Mouse (Mus musculus): ENCODE measurements around the gene Col18a1. TPM values are rescaled to one million over a fixed set of nuclear protein-coding genes. Genes with fewer than 3 reads are reported as not detected.

Col18a1 gene
- total RNA-seq, 4 experiments from 2014 or later: 2.2 to 5.9 (median 3.7) TPM

DNA sequence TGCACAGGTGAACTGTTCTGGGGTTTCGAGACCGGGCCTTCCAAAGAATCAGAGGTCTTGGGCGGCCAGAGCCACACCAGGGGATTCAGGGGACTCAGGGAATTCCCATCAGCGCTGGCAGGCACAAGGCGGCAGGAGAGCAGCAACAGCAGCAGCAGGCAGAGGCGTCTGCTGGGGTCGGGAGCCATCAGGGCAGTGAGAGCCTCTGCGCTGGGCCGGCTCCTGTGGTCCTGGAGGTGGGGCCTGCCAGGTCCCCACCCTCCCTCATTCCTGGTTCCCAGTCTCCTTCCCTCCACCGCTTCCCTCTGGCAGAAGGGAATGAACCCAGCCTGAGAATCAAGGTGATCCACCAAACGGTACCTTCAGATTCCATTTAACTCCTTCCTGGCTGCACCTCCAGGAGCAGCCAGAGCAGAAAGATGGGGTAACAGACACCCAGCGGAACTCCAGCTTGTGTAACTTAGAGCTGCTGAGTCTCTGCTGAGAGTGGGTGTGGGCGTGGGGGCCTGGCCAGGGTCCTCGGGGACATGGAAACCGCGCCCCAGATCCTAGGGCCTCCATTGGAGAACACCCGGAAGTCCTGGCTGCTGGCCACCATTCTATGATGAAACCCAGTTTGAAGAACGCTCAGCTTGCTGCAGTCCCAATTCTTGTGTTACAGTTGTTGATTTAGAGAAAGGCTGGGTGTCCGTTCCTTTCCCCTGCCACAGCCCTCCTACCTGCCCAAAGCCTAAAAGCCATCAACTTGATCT, 52.7 kb downstream of the Col18a1 start:
- peak; percentile 65 to 77 for DNase-seq (ENCODE audit: low spot score in 2 of 2)

DNA sequence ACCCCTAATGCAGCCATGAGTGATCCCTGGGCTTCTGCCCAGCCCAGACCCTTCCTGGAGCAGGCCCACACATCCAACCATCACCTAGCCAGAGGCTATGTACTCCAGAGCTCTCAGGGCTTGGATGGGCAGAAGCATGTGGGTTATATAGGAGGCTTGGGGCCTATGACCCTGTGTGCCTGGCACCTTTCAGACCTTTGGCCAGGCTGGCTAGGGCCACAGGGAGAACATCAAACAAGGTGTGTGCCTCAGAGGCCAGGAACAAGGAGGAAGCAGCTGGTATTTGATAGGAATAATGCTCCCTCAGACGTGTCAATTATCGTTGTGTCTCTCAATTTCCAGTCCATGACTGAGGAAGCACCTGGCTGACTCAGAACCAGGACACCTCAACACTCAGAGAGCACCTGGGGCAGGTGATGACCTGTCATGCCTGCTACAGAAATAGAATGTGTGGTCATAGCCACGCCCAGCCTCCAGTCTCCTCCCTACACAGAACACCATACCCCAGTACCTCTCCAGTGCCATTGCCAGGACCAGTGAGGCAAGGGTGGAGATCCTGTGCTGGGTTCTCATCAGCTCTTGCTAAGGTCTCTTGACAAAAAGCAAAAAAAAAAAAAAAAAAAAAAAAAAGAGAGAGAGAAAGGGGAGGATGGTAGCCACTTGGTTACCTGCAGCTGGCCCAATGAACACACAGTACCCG, 54.6 kb downstream of the Col18a1 start:
- no peak for DNase-seq (ENCODE audit: low spot score in 2 of 2)

GRCm38 (mm10) chr10:77110843-77111242, 55.5 kb downstream of the Col18a1 start:
- DNase-seq (ENCODE audit: low spot score in 2 of 2): no peak

DNA sequence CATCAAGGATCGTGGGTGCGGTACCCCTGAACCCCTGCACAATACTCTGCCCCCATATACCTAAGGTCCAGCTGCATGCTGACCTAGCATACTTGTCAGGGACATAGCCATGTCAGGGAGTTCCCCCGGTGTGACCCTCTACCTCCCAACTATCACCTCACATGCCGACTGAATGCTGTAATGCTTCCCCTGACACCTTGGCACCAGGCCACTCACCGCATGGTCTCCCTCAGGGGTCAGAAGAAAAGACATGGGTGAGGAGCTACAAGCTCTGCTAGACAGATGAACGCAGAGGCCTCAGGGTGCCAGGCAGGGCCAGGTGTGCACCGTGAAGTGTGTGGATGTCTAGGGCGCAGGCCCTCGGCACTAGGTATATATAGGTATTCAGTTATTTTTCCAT, 56.3 kb downstream of the Col18a1 start:
- DNase-seq (ENCODE audit: low spot score in 2 of 2): no peak

DNA sequence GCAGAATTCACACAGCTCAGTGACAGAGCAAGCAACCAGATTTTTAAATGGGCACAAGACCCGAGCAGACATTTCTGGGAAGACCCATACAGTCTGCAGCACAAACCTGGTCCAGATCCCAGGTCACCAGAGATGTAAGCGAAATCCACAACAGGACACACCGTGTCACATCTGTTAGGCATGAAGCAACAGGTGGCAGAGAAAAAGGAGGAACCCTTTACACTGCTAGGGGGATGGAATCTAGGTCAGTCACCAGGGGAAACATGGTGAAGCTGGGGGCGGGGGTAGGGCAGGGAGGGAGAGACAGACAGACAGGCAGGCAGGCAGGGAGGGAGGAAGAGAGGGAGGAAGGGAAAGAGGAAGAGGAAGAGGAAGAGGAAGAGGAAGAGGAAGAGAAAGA, 58.2 kb downstream of the Col18a1 start:
- DNase-seq (ENCODE audit: low spot score in 2 of 2): no peak

GRCm38 (mm10) chr10:77104327-77104726, 62.0 kb downstream of the Col18a1 start:
- DNase-seq (ENCODE audit: low spot score in 2 of 2): no peak

GRCm38 (mm10) chr10:77103689-77104088, 62.7 kb downstream of the Col18a1 start:
- no peak for DNase-seq (ENCODE audit: low spot score in 2 of 2)

- no peak for DNase-seq (ENCODE audit: low spot score in 2 of 2)
Observed at GRCm38 (mm10) chr10:77099777-77100176, 66.6 kb downstream of the Col18a1 start.

- DNase-seq (ENCODE audit: low spot score in 2 of 2): no peak
Observed at GRCm38 (mm10) chr10:77098619-77099018, 67.7 kb downstream of the Col18a1 start.

DNA sequence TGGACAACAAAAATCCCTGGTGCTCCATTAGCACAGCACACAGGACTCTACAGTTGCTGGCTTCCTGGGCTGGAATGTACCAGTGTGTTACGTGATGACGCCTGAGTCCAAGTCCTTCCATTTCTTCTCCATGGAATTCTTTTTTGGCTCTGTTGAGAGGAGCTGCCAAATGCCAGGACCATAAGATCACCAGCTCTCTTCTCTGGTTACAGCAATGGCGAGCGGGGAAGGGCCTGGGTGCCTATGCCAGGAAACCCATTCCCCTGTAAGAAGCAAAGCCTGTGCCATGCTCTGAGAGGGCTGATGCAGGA, 68.5 kb downstream of the Col18a1 start:
- no peak for DNase-seq (ENCODE audit: low spot score in 2 of 2)

DNA sequence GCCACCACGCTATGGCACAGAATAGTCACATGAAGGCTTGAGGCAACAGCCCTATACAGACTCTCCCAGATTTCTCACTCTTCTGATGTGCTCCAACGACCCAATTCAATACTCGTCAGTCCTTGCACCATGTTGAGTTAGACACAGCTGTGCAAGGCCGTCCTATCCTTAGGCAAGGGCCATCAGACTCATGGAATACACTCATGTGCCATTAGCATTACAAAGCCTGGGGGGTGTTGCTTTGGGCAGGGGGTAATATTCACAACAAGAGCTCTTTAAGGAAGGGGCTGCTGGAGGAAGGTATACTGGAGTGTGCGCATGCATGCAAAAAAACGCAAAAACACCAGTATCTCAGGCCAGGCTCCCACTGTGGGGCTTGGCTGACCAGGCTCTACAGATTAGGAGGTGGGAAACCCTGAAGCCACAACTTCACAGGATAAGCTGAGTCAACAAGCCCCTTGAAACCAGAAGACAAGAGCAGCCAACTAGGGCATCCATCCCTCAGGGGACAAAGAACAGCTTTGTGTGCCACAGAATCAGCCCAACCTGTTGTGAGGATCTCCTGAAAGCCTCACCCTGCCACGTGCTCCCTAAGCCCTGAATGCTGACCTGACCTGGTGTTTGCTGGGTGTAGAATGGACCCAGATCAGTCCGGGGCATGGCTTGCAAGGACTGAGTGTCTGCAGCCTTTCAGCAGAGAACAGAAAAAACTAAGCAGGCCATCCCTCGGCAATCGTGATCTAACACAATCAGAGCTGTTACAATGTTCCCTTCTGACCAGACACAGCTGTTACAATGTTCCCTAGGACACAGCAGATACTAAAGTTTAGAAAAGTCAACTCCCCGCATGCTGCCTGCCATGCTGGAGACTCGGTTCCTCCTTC, 69.1 kb downstream of the Col18a1 start:
- no peak for DNase-seq (ENCODE audit: low spot score in 2 of 2)

DNA sequence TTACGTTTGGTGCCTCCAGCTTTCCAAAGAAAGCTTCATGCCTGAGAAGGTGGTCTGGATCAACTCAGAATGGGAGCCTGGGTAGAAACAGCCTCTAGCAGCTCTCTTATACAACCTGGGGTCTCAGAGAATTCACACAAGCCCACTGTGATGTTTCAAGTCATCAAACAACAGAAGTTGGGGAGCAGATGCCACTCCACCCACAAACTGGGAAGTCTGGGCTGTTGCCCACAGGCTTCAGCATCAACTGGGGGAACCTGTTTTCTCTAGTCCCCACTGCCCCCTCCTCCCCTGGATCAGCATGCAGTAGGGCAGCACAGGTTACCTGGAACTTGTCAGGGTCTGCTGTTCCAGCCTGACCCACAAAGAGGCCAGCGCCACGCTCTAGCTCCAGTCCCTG, 70.7 kb downstream of the Col18a1 start:
- no peak for DNase-seq (ENCODE audit: low spot score in 2 of 2)

GRCm38 (mm10) chr10:77093817-77094216, 72.5 kb downstream of the Col18a1 start:
- DNase-seq (ENCODE audit: low spot score in 2 of 2): no peak

DNA sequence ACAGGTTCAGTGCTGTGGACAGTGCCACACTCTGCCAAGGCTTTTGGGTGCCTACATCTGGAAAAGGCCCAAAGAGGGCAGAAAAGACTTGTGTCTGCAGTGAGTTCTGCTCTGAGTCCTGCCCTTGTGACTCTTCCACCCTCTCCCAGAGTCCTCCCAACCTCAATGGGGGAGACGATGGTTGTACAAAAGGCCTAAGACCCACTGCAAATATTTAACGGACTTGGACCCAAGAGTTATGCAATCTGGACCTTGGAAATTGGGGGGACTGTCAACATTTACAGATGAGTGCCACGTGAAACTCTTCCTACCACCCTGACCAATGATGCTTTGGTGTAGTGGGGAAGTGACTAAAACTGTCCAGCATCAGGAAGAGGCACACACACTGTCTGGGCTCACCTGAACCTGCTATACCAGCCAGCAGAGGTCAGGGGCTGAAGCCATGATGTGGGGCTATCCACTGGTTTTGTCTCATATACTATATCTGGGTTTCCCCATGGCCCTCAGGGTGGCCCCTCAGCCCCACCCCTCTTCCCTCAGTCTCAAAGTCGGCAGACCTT, 74.7 kb downstream of the Col18a1 start:
- DNase-seq (ENCODE audit: low spot score in 2 of 2): no peak

GRCm38 (mm10) chr10:77090063-77090462, 76.3 kb downstream of the Col18a1 start:
- DNase-seq (ENCODE audit: low spot score in 2 of 2): no peak

DNA sequence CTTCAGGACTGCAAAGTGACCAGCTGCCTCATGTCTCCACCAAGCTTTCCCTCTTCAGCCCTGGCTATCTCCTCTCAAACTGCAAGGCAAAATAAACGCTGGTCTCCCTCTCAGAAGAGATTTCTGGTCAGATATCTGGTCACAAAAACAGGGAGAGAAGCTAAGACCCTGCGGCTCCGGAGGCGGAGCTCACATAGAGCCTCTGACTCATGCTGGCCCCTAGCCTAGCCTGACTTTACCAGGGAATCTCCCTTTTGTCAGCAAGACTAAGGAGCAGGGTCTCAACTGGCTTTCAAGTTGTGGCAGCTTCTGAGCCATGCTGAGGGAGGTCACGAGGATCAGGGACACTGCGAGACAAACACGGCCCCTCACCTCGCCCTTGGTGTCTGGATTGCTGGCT, 77.0 kb downstream of the Col18a1 start:
- no peak for DNase-seq (ENCODE audit: low spot score in 2 of 2)

- DNase-seq (ENCODE audit: low spot score in 2 of 2): no peak
Observed at GRCm38 (mm10) chr10:77084568-77084967, 81.8 kb downstream of the Col18a1 start.

- DNase-seq (ENCODE audit: low spot score in 2 of 2): no peak
Observed at GRCm38 (mm10) chr10:77082921-77083320, 83.4 kb downstream of the Col18a1 start.

DNA sequence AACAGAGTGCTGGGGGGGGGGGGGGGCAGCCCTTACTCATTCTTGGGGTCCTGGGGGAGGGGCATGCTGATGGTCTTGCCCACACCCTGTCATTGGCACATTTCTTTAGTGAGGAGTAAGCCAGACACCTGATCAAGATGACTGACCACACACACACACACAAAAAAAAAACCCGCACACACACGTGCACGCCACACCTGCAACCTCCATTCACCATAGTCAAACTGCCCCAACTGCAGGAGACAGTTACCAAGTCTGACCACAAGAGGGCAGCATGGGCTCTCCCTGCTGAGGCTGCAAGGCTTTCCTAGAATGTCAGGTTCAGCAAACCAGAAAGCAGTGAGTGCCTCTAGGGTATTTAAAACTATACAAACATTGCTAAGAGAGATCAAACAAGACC, 83.9 kb downstream of the Col18a1 start:
- peak in 1 of 2 experiments; percentile 49 for DNase-seq (ENCODE audit: low spot score in 2 of 2)

DNA sequence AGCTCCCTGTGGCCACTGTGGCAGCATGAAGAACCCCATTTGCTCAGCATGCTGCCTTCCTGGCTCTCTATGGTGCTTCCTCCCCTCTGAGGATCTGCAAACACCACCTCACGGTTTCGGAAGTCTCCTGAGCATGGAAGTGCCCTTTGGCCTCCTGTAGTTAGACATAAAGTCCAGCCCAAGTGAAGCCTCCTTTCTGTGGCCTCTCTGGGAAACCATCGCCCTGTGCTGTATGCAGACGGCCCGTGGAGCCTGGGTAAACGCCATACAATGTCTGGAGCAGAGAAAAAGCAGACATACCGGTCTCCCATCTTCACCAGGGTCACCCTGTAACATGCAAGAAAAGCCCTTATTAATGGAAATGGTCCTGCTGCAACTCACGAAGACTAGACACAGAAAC, 87.4 kb downstream of the Col18a1 start:
- no peak for DNase-seq (ENCODE audit: low spot score in 2 of 2)

GRCm38 (mm10) chr10:77078456-77078855, 87.9 kb downstream of the Col18a1 start:
- DNase-seq (ENCODE audit: low spot score in 2 of 2): no peak

Measured in gastrocnemius, adult 8-10 months (tissue).